Mouse (Mus musculus) lung, embryonic 14.5 days (tissue): ENCODE measurements at regions not wholly inside any gene's neighbourhood (a gene's known extent, or its start where the extent isn't known, plus 50 kb on each side); places are given as distances from the start of the nearest gene placed in this dataset.
"Not testable (repeated sequence)": the region's sequence is repeated elsewhere in the genome, so short reads cannot be mapped to it uniquely, and the experiment has no call there.

ENCODE experiments used
- ATAC-seq: fragments of 200-750 bp; cut with Nextera tagmentation; 2 replicates; pipeline ENCODE4 v1.8.0; 2017; ENCODE audit warnings: mild to moderate bottlenecking, moderate TSS enrichment, moderate library complexity; ENCODE audit not compliant: insufficient read depth
- DNase-seq: peaks from one replicate; pipeline ENCODE4 v3.0.0-alpha.2; 2015
- H3K27ac ChIP-seq: fragments of 300-500 bp; sonication (generic); 2 replicates; pipeline ENCODE4 v1.5.1; 2014; ENCODE audit warnings: low read depth, mild to moderate bottlenecking, moderate library complexity
- H3K27me3 ChIP-seq: fragments of 300-500 bp; sonication (generic); 2 replicates; pipeline ENCODE4 v1.6.1; 2014; ENCODE audit warnings: low read length, control low read depth; ENCODE audit not compliant: insufficient read depth
- H3K36me3 ChIP-seq: fragments of 300-500 bp; sonication (generic); 2 replicates; pipeline ENCODE4 v1.6.1; 2014; ENCODE audit warnings: control low read depth; ENCODE audit not compliant: insufficient read depth
- H3K4me1 ChIP-seq: fragments of 300-500 bp; sonication (generic); 2 replicates; pipeline ENCODE4 v1.6.1; 2014; ENCODE audit warnings: antibody characterized with exemption, control low read depth; ENCODE audit not compliant: insufficient read depth
- H3K4me2 ChIP-seq: fragments of 300-500 bp; sonication (generic); 2 replicates; pipeline ENCODE4 v1.6.1; 2014; ENCODE audit warnings: mild to moderate bottlenecking
- H3K4me3 ChIP-seq: fragments of 300-500 bp; sonication (generic); 2 replicates; pipeline ENCODE4 v1.5.1; 2014; ENCODE audit warnings: low read depth, low read length
- H3K9ac ChIP-seq: fragments of 300-500 bp; sonication (generic); 2 replicates; pipeline ENCODE4 v1.6.1; 2014
- H3K9me3 ChIP-seq: fragments of 300-500 bp; sonication (generic); 2 replicates; pipeline ENCODE4 v1.6.1; 2016; ENCODE audit warnings: low read depth, low read length, control low read depth
- CTCF ChIP-seq: IDR thresholded peaks from 2 replicates; pipeline ENCODE4 v1.5.1; 2016; ENCODE audit warnings: antibody characterized with exemption, low read depth
- WGBS: fragments of 180-500 bp; shearing (Covaris S2); extraction: QIAGEN DNeasy Blood & Tissue Kit; methylation state at CpG from one replicate; pipeline ENCODE4 v1.1.7; 2014; 5-methylcytosine and 5-hydroxymethylcytosine counted together

DNA sequence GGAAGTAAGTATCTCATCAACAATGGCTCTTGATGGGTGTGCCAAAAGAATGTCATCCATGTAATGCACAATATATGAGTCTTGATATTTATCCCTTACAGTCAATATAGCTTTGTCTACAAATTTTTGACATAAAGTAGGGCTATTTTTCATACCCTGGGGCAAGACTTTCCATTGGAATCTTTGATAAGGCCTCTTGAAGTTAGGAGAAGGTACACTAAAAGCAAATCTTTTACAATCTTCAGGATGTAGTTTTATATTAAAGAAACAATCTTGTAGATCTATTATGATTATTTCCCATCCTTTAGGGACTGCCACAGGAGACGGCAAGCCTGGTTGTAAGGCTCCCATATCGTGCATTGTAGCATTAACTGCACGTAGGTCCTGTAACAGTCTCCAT is 1038.8 kb upstream of the Sel1l start:
- no peak for ATAC-seq
- Histone ChIP-seq H3K4me2 (no peak overlapping the region), H3K9ac (no peak overlapping the region), H3K4me1 (no peaks in the 10 kb centered on the region), H3K9me3 (no peaks in the 10 kb centered on the region), H3K27me3 (no peaks in the 10 kb centered on the region), H3K27ac (no peak overlapping the region), H3K36me3 (no peaks in the 10 kb centered on the region), H3K4me3 (no peak overlapping the region)
- WGBS: 89% methylated on average over 3 of the region's 3 CpGs
- no peak for DNase-seq
- TF ChIP-seq CTCF: no peak

DNA sequence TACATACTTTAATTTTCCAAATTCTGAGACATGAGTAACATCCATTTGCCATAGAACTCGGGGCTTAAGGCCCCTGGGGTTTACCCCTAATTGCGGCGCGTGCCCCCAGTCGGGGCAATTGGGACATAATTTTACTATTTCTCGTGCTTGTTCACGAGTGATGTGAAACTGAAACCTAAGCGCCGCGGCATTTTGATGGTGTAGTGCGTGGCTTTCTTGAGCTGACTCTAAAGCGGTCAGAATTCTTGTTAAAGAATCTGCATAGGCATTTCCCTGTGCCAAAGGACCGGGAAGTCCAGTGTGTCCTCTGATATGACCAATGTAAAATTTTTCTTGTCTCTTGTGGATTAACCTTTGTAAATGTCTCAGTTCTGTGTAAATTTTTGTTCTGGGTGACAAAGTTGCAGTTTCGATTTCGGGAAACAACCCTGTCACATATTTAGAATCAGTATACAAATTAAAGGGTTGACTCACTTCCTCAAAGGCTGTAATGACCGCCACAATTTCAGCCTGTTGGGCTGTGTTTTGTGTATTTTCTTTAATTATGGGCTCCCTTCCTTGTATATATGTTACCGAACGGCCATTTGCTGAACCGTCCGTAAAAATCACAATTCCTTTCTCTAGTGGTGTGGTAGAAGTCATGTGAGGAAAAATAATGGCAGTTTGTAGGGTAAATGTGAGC is 1037.6 kb upstream of the Sel1l start:
- DNase-seq, H3K9ac ChIP-seq, H3K4me2 ChIP-seq, H3K9me3 ChIP-seq, H3K27ac ChIP-seq, H3K36me3 ChIP-seq, H3K4me1 ChIP-seq, ATAC-seq, H3K27me3 ChIP-seq, H3K4me3 ChIP-seq: not testable (repeated sequence)
- WGBS: 90% methylated on average over 20 of the region's 20 CpGs

DNA sequence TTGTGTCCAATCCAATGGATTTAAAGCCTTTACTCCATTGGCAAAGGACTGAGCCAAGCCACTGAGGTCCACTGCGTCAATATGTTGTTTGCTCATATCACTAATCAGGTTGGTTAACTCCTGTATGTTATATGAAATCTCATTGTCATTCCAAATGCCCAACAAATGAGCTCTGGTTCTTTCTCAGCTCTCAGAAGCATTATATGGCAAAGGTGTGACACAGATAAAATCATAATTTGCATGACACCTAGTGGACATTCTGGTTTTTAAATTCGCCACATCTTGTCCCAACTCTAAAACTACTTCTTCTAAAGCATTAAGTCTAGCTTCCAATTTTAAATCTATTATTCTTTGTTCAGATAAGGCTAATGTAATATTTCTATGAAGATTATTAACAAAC is 1035.1 kb upstream of the Sel1l start:
- not testable (repeated sequence) for H3K36me3 ChIP-seq, H3K27ac ChIP-seq, DNase-seq, H3K9me3 ChIP-seq, H3K27me3 ChIP-seq, ATAC-seq, H3K4me3 ChIP-seq, H3K4me2 ChIP-seq, H3K4me1 ChIP-seq, H3K9ac ChIP-seq
- WGBS: 89% methylated on average over 2 of the region's 2 CpGs

DNA sequence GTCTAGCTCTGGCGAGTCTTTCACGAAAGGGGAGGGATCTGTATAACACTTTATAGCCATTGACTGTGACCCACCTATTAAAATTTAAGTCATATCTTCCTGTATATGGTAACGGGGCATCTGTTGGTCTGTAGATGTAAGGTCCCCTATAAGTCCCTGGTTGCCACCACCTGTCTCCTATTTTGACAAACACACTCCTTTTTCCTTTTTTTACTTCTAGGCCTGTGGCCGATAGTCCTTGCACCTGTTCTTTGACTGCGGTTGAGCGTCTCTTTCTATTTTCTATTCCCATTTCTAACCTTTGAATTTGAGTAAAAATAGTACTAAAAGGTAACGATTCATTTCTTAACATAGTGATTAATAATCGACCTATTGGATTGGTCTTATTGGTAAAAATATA is 1034.1 kb upstream of the Sel1l start:
- ATAC-seq, H3K36me3 ChIP-seq, H3K4me3 ChIP-seq, H3K27me3 ChIP-seq, DNase-seq, H3K4me1 ChIP-seq, H3K27ac ChIP-seq, H3K4me2 ChIP-seq, H3K9ac ChIP-seq, H3K9me3 ChIP-seq: not testable (repeated sequence)
- WGBS: no CpG with 5 or more reads among the region's 8 CpGs

DNA sequence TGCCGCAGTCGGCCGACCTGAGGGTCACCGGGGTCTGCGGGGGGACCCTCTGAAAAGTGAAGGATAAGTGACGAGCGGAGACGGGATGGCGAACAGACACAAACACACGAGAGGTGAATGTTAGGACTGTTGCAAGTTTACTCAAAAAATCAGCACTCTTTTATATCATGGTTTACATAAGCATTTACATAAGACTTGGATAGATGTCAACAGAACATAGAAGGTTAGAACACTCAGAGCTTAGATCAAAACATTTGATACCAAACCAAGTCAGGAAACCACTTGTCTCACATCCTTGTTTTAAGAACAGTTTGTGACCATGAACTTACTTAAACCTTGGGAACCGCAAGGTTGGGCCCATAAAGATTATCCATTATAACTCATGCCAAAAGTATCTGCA is 1033.6 kb upstream of the Sel1l start:
- WGBS: 91% methylated on average over 8 of the region's 11 CpGs
- not testable (repeated sequence) for H3K4me2 ChIP-seq, H3K4me1 ChIP-seq, H3K27me3 ChIP-seq, H3K9ac ChIP-seq, H3K27ac ChIP-seq, H3K9me3 ChIP-seq, ATAC-seq, H3K4me3 ChIP-seq, DNase-seq, H3K36me3 ChIP-seq

DNA sequence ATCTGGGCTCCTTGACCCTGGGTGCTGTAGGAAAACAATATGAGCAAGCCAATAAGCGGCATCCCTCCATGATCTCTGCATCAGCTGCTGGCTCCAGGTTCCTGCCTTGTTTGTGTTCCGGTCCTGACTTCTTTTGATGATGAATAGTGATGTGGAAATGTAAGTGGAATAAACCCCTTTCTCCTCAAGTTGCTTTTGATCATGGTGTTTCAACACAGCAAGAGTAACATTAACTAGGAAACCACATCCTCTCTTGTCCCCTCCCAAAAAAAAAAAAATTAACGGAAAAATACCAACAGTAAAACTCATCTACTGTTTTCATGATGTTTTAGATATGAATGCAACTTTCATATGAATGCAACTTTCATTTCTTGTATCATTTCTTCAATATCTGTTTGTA is 1024.6 kb upstream of the Sel1l start:
- ATAC-seq (no peak), DNase-seq (no peak)
- H3K9me3 ChIP-seq: no peaks in the 10 kb centered on the region
- no peaks in the 10 kb centered on the region for H3K4me1 ChIP-seq
- no peaks in the 10 kb centered on the region for H3K36me3 ChIP-seq
- H3K27ac ChIP-seq: no peak overlapping the region
- no peak overlapping the region for H3K4me3 ChIP-seq
- H3K27me3 ChIP-seq: no peaks in the 10 kb centered on the region
- no peak overlapping the region for H3K9ac ChIP-seq
- no peak overlapping the region for H3K4me2 ChIP-seq
- TF ChIP-seq CTCF: no peak
- WGBS: 87% methylated on average over 3 of the region's 3 CpGs

DNA sequence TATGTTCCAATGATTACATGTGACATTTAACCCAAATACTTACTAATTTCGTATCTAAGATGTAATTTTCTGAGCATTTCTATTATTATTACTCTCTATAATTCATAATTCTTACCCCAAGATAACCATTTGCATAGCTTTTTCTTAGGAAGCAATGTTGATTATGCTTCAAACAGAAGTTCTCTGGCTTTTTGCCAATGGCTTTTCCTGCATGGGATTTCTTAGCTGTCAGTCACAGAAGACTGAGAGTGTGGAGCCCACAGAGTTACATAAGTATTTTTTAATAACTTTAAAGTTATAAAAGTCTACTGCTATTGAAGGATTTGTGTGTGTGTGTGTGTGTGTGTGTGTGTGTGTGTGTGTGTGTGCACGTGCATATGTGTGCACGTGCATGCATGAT is 1020.4 kb upstream of the Sel1l start:
- H3K4me1 ChIP-seq: no peaks in the 10 kb centered on the region
- ATAC-seq (no peak), DNase-seq (peak; percentile 58)
- H3K27ac ChIP-seq: no peak overlapping the region
- WGBS: 67% methylated on average over 3 of the region's 3 CpGs
- H3K4me3 ChIP-seq: no peak overlapping the region
- no peak overlapping the region for H3K9ac ChIP-seq
- H3K36me3 ChIP-seq: no peaks in the 10 kb centered on the region
- H3K4me2 ChIP-seq: no peak overlapping the region
- no peaks in the 10 kb centered on the region for H3K9me3 ChIP-seq
- H3K27me3 ChIP-seq: no peaks in the 10 kb centered on the region
- TF ChIP-seq CTCF: no peak
